Mouse (Mus musculus) stomach, postnatal 0 days (tissue): ENCODE measurements at regions not wholly inside any gene's neighbourhood (a gene's known extent, or its start where the extent isn't known, plus 50 kb on each side); places are given as distances from the start of the nearest gene placed in this dataset.

Experiments used
- CTCF ChIP-seq: IDR thresholded peaks from 2 replicates; pipeline ENCODE4 v1.5.1; 2016; ENCODE audit warnings: antibody characterized with exemption, low read depth, mild to moderate bottlenecking, moderate library complexity
- EP300 ChIP-seq: optimal IDR thresholded peaks from 2 replicates; pipeline ENCODE3; 2016; ENCODE audit warnings: antibody characterized with exemption

- TF ChIP-seq CTCF (no peak), EP300 (no peak)
Measured at GRCm38 (mm10) chr3:148656187-148656586, 334.2 kb downstream of the Adgrl2 start.
